Mouse (Mus musculus) lung, postnatal 0 days (tissue): ENCODE data around the gene Cmtm8. TPM values are rescaled to one million over a fixed set of nuclear protein-coding genes. Genes with fewer than 3 reads are reported as not detected.

Experiments
- ATAC-seq: fragments of 200-750 bp; cut with Nextera tagmentation; 2 replicates; pipeline ENCODE4 v1.8.0; 2017; ENCODE audit warnings: moderate library complexity
- DNase-seq: peaks from one replicate; pipeline ENCODE4 v3.0.0-alpha.2; 2016; ENCODE audit warnings: low spot score
- H3K27ac ChIP-seq: fragments of 300-500 bp; sonication (generic); 2 replicates; pipeline ENCODE4 v1.5.1; 2014; ENCODE audit warnings: antibody characterized with exemption, mild to moderate bottlenecking, low read length, mixed read lengths
- H3K27me3 ChIP-seq: fragments of 300-500 bp; sonication (generic); replicated peaks from 2 replicates; pipeline ENCODE4 v1.6.1; 2014; ENCODE audit warnings: low read length, mixed read lengths; ENCODE audit not compliant: insufficient read depth
- H3K36me3 ChIP-seq: fragments of 300-500 bp; sonication (generic); 2 replicates; pipeline ENCODE4 v1.6.1; 2014; ENCODE audit warnings: low read length, mixed read lengths; ENCODE audit not compliant: insufficient read depth
- H3K4me1 ChIP-seq: fragments of 300-500 bp; sonication (generic); 2 replicates; pipeline ENCODE4 v1.6.1; 2014; ENCODE audit warnings: antibody characterized with exemption, low read depth, low read length, mixed read lengths; ENCODE audit not compliant: insufficient read depth
- H3K4me2 ChIP-seq: fragments of 300-500 bp; sonication (generic); replicated peaks from 2 replicates; pipeline ENCODE4 v1.6.1; 2014; ENCODE audit warnings: low read depth, mild to moderate bottlenecking, low read length, moderate library complexity, mixed read lengths
- H3K4me3 ChIP-seq: fragments of 300-500 bp; sonication (generic); 2 replicates; pipeline ENCODE4 v1.5.1; 2014; ENCODE audit warnings: low read depth, low read length
- H3K9ac ChIP-seq: fragments of 300-500 bp; sonication (generic); replicated peaks from 2 replicates; pipeline ENCODE4 v1.6.1; 2014; ENCODE audit warnings: low read depth, mild to moderate bottlenecking
- H3K9me3 ChIP-seq: fragments of 300-500 bp; sonication (generic); 2 replicates; pipeline ENCODE4 v1.6.1; 2016; ENCODE audit warnings: low read length, mixed read lengths
- CTCF ChIP-seq: IDR thresholded peaks from 2 replicates; pipeline ENCODE4 v1.5.1; 2016; ENCODE audit warnings: antibody characterized with exemption, mild to moderate bottlenecking
- EP300 ChIP-seq: IDR thresholded peaks from 2 replicates; pipeline ENCODE4 v1.6.1; 2016; ENCODE audit warnings: antibody characterized with exemption, mild to moderate bottlenecking, control low read depth
- WGBS: fragments of 180-500 bp; shearing (Covaris S2); extraction: QIAGEN DNeasy Blood & Tissue Kit; methylation state at CpG from one replicate; pipeline ENCODE4 v1.1.7; 2014; 5-methylcytosine and 5-hydroxymethylcytosine counted together
- polyA plus RNA-seq: library from polyadenylated mRNA; unstranded; fragments of >200 nt; fragmentation: Nextera tagmentation; extraction: Ambion mirVana; gene quantifications from 2 replicates; pipeline ENCODE4 v1.2.1, GENCODE M21; 2015

The Cmtm8 gene
- polyA plus RNA-seq, 1 experiment from 2014 or later, result 130 TPM

DNA sequence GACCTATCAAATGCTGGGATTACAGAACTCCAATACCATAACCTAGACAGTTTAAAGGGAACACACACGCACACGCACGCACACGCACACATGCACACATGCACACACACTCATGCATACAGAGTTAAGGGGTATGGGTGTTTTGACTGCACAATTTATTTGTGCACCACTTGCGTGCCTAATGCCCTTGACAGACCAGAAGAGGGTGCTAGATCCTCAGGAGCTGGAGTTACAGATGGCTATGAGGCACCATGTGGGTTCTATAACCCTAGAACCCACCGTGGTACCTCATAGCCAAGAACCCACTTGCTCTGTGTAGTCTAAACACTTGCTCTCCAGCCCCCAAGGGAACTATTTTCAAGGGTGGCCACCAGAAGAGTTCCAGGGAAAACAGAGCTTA lies 15.6 kb downstream of the Cmtm8 start:
- no peaks in the 10 kb centered on the region for H3K36me3 ChIP-seq
- H3K4me2 ChIP-seq, result no peak overlapping the region
- TF ChIP-seq CTCF (peak; percentile 58), EP300 (no peak)

DNA sequence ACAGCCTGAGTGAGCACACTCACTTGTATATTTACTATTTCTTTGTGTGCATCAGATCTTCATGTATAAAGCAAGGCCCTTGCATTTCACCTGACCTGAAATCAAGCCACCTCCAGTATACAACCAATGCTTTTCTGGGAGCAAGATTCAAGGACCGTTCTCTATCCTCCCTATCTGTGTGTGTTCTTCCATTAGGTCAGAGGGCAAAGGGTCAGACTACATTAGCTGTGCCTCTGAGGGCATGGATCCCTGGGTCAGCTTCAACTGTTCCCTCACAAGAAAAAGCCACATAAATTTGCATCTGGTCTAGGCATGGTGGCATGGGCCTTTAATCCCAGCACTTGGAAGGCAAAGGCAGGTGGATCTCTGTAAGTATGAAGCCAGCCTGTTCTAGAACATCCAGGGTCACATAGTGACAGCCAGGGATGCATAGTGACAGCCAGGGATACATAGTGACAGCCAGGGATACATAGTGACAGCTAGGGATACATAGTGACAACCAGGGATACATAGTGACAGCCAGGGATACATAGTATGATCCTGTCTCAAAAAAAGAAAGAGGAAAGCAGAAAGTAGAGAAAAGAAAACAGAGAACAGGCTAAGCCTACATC lies 16.6 kb downstream of the Cmtm8 start:
- DNase-seq (no peak), ATAC-seq (no peak)
- H3K4me2 ChIP-seq, result no peak overlapping the region
- no peak for TF ChIP-seq EP300
- TF ChIP-seq CTCF, result no peak
- H3K9ac ChIP-seq, result no peak overlapping the region
- H3K4me1 ChIP-seq, result peaks cover 5% of the 10 kb centered on the region; the same call in 1 of the 2 replicates
- no peaks in the 10 kb centered on the region for H3K27me3 ChIP-seq
- H3K4me3 ChIP-seq, result no peak overlapping the region
- H3K9me3 ChIP-seq, result no peaks in the 10 kb centered on the region
- H3K36me3 ChIP-seq, result no peaks in the 10 kb centered on the region
- 42% methylated on average over 1 of the region's 1 CpGs for WGBS
- no peak overlapping the region for H3K27ac ChIP-seq

More for the DNA sequence above, 15.6 kb downstream of the Cmtm8 start:
- ATAC-seq (no peak), DNase-seq (no peak)
- H3K9ac ChIP-seq, result no peak overlapping the region
- H3K4me3 ChIP-seq, result no peak overlapping the region
- H3K9me3 ChIP-seq, result no peaks in the 10 kb centered on the region
- no peaks in the 10 kb centered on the region for H3K27me3 ChIP-seq
- peaks cover 5% of the 10 kb centered on the region; the same call in 1 of the 2 replicates for H3K4me1 ChIP-seq
- no peak overlapping the region for H3K27ac ChIP-seq
- 96% methylated on average over 6 of the region's 6 CpGs for WGBS

DNA sequence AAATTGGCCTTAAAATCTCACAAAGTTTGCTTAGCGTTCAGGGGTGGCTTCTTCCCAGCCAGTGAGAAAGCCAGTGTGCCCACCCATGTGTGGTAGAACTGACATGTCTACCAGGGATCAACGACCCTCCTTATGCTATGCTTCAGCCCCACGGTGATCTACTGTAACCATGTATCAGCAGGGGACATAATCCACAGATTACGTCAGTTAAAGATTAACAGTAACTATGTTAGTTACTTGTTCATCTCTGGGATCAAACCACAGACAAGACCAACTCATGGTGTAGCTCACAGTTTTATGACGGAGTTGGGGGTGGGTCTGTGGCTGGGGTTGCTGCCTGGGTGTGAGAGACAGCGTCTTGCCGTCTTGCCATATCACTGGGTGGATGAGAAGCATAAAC lies 19.8 kb downstream of the Cmtm8 start:
- no peaks in the 10 kb centered on the region for H3K9me3 ChIP-seq
- no peak overlapping the region for H3K4me3 ChIP-seq
- no peak overlapping the region for H3K9ac ChIP-seq
- H3K27ac ChIP-seq, result no peak overlapping the region
- H3K4me1 ChIP-seq, result no peaks in the 10 kb centered on the region
- no peak for ATAC-seq
- H3K36me3 ChIP-seq, result no peaks in the 10 kb centered on the region
- TF ChIP-seq EP300, result no peak
- TF ChIP-seq CTCF, result no peak
- H3K4me2 ChIP-seq, result no peak overlapping the region
- 87% methylated on average over 7 of the region's 7 CpGs for WGBS
- H3K27me3 ChIP-seq, result no peaks in the 10 kb centered on the region
- DNase-seq, result no peak

DNA sequence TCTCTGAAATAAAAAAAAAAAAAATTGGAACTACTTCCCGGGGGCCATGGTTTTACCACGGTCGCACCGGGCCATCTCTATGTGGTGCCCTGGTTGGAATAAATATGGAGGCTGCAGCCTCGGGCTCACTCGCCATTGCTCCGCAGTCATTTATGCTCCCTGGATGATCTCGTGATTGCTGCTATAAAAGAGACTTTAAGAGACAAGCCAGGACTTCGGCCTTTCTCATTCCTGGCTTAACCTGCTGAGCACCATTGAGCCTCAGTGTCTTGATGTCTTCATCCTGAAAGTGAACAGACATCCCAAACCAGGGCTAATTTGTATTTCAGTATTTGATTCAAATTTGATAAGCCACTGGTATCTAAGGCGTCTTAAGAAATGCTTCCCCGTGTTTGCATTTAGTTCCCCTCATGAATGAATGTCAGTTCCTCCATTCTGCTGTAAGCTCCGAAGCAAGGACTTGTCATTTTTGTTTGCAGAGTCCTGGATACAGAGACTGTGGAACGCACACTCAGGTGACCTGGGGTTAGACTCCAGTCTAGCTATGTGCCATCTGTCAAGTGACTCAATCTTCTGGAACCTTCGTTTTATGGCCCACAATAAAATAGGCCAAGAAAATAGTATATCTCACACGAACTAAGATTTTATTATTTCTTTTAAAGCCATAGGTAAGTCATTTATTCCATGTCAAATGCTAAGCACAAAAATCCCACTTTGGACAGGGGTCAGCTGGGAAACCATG lies 22.2 kb downstream of the Cmtm8 start:
- H3K9me3 ChIP-seq, result no peaks in the 10 kb centered on the region
- H3K4me2 ChIP-seq, result no peak overlapping the region
- no peak overlapping the region for H3K4me3 ChIP-seq
- WGBS, result 79% methylated on average over 15 of the region's 15 CpGs
- TF ChIP-seq EP300 (no peak), CTCF (no peak)
- H3K9ac ChIP-seq, result no peak overlapping the region
- H3K4me1 ChIP-seq, result no peaks in the 10 kb centered on the region
- H3K27me3 ChIP-seq, result no peaks in the 10 kb centered on the region
- no peak for DNase-seq
- ATAC-seq, result no peak
- no peak overlapping the region for H3K27ac ChIP-seq
- H3K36me3 ChIP-seq, result no peaks in the 10 kb centered on the region

DNA sequence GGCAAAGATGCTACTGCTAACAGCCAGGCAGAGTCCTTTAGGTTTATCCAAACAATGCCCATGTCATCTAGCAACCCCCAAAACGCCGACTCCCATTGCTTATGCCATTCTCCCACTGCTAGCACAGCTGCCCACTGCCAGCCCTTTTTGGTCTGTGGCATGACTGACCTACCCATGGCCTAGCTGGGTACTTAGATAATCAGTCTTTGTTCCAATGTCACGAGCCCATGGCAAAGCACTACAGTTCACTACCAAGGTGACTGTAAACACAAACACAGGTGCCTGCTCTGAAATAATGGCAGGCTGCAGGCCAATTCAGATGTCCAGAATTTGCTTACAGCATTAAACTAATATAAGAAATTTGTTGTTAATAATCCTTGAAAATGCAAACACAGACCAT lies 25.0 kb downstream of the Cmtm8 start:
- TF ChIP-seq EP300 (no peak), CTCF (no peak)
- Histone ChIP-seq H3K4me1 (no peaks in the 10 kb centered on the region), H3K4me3 (no peak overlapping the region), H3K36me3 (no peaks in the 10 kb centered on the region), H3K9me3 (no peaks in the 10 kb centered on the region), H3K27ac (no peak overlapping the region), H3K4me2 (no peak overlapping the region), H3K9ac (no peak overlapping the region), H3K27me3 (no peaks in the 10 kb centered on the region)
- DNase-seq (no peak), ATAC-seq (no peak; the same call in 1 of the 2 replicates)
- 66% methylated on average over 3 of the region's 3 CpGs for WGBS

- H3K4me3 ChIP-seq, result no peak overlapping the region
- no peak overlapping the region for H3K9ac ChIP-seq
- no peak overlapping the region for H3K27ac ChIP-seq
- DNase-seq (no peak), ATAC-seq (no peak)
- H3K27me3 ChIP-seq, result no peaks in the 10 kb centered on the region
- TF ChIP-seq CTCF (no peak), EP300 (no peak)
- 71% methylated on average over 7 of the region's 7 CpGs for WGBS
- H3K4me1 ChIP-seq, result no peaks in the 10 kb centered on the region
- H3K36me3 ChIP-seq, result no peaks in the 10 kb centered on the region
- no peak overlapping the region for H3K4me2 ChIP-seq
- no peaks in the 10 kb centered on the region for H3K9me3 ChIP-seq
These were observed 26.9 kb downstream of the Cmtm8 start for GRCm38 (mm10) chr9:114817012-114817411.
